Mouse (Mus musculus): ENCODE measurements at regions not wholly inside any gene's neighbourhood (a gene's known extent, or its start where the extent isn't known, plus 50 kb on each side); places are given as distances from the start of the nearest gene placed in this dataset.

DNA sequence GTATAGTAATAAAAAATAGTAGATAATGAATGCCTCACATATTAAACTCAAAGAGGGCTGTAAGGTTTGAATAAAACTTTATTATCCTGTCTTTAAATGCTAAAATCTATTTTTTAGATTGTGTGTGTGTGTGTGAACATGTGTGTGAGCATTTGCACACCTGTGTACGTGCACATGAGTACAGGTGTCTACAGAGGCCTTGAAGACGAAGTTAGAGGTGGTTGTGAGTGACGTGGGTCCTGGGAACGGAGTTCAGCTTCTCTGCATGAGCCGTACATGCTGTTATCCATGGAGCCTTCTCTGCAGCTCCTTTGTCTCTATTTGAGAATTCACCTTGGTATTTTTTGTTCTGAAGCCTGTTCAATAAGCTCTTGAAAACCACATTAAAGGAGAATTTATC, 129.8 kb upstream of the Hmgn3 start:
- DNase-seq (ENCODE audit: low read depth, low spot score), result no peak

GRCm38 (mm10) chr9:83273361-83273975, 127.0 kb upstream of the Hmgn3 start:
- DNase-seq (ENCODE audit: low read depth, low spot score), result no peak

DNA sequence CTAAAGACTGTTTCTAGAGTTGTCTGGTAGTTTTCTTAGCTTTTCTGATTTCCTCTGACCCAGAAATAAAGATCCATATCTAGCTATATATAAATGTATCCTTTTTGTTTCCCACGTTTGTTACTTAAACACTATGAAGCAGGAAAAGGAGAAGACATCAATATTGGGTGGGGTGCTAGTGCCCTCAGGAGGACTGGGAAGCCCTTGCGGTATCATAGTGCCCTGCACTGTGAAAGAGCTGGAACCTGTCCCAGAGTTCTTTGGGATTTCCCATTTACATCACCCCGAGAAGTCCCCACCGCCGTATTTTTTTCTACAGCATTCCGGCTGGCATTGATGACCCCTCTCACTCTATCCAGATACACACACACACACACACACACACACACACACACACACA, 119.3 kb upstream of the Hmgn3 start:
- peak; percentile 32 for DNase-seq (ENCODE audit: low read depth, low spot score)

DNA sequence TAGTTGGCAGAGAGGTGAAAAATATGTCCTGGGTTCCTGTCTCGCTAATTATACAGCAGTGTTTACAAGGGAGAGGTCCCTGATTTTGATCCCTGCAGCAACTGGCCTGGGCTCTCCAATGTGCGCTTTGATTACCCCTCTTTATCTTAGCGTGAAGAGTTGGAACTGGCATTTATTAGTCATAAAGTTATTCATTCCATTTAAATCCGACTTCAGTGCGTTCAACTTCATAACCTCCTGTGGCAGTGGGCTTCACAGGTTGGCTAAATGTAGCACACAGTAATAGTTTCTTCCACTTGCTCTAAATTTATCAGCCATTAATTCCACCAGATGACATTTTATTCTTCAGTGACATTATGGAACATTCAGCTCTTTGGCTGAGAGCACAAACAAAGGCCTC, 113.0 kb upstream of the Hmgn3 start:
- DNase-seq (ENCODE audit: low read depth, low spot score), result no peak

DNA sequence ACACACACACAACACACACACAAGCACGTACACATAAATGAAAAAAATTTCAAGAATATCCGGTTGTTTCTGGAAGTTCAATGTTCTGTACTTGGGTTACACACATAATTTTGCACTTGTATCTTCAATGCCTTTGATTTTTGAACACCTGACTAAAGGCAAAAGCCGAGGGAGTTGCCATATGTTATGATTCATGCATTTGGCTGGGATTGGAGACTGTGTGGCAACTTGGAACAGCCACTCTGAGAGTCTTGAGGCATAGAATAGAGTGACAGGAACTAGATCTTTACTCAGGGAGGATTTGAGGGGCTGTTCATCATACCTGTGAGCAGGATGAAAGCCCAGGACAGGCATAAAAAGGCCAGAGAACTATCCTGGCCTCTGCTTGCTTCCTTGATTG, 112.5 kb upstream of the Hmgn3 start:
- peak; percentile 9 for DNase-seq (ENCODE audit: low read depth, low spot score)

- DNase-seq (ENCODE audit: low read depth, low spot score), result no peak
These were observed 112.0 kb upstream of the Hmgn3 start for GRCm38 (mm10) chr9:83258476-83258875.

DNA sequence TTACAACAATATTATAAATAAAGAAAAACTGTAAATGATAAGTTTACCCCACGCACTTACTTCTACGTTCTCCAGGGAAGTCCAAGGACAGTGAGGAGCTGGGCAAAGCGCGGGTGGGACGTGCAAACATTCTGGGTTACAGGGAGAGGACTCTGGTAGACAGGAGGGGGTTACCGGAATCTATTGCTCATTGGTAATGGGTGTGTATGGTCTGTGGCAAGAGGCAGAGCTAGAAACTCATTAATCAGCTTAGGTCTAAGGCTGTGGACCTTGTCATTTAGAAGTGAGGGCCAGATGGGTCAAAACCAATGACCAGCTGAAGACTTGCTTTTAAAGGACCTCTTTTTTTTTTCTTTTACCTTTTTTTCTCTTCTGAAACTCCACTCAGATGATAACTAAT, 107.9 kb upstream of the Hmgn3 start:
- DNase-seq (ENCODE audit: low read depth, low spot score), result no peak

- no peak for DNase-seq (ENCODE audit: low read depth, low spot score)
These were observed 107.3 kb upstream of the Hmgn3 start for GRCm38 (mm10) chr9:83253789-83254188.

DNA sequence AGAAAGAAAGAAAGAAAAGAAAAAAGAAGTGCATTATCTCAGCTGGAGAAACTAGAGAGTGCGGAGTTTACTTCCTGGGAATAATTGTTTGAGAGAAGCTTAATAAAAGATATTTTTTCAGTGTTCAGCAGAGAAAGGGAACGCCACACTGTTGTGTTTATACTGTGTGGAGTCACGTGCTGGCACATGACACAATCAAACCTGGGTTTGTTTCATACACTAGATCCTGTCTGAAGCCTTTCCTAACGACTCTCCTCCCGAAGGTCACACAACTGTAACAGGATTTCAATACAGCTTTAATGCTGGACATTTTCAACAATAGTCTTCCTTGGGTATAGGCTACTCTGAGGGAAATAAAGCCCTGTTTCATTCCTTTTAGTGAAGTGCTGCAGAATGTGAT, 105.3 kb upstream of the Hmgn3 start:
- DNase-seq (ENCODE audit: low read depth, low spot score), result no peak

- no peak for DNase-seq (ENCODE audit: low read depth, low spot score)
These were observed 103.4 kb upstream of the Hmgn3 start for GRCm38 (mm10) chr9:83249871-83250270.

DNA sequence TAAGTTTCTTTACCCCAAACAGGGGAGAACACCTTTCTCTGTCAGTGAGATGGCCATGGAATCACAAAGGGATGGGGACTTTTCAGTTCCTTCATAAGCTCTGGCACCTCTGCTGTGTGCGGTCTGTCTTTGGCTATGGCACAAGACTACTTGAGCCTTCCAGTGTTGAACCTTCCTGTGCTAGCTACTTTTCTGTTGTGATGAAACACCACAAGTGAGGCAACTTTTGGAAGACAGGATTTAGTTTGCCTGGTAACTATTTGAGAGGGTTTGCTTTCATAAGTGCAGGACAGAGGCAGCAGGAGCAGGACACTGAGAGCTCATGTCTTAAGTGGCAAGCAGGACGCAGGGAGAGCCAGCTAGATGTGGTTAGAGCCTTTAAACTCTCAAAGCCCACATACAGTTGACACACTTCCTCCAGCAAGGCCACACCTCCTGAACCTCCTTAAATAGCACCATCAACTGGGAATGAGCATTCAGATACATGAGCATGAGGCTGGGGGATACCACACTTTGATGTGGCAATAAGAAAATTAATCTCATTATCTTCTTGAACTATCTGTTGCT, 101.8 kb upstream of the Hmgn3 start:
- DNase-seq (ENCODE audit: low read depth, low spot score), result no peak

DNA sequence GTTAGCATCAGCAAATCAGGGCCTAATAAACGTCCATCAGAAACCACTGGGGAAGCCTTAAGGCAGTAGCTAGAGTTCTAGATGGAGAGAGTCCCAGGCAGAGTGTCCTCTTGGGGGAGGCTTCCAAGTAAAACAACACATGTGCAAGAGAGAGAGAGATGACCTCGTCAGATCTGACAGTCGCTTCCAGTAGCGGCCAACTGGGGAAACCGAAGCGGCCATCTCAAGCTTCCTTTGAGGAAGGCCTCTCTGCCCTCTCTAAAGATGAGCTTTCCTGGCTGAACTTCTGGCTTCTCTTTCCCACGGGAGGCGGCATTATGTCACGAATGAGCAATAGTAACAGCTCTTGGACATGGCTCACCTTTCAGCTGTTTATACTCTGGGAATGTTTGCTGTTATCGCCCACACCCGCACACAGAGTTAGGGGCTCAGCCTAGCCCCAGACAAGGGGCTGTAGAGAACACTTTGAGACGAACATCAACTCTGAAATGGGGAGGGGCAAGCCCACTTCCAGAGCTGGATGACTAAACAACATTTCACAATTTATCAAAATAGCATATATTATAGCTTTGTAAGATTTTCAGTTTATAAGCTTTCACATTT, 100.7 kb upstream of the Hmgn3 start:
- DNase-seq (ENCODE audit: low read depth, low spot score), result peak; percentile 27

GRCm38 (mm10) chr9:83241119-83241518, 94.6 kb upstream of the Hmgn3 start:
- DNase-seq (ENCODE audit: low read depth, low spot score), result no peak

GRCm38 (mm10) chr9:83239097-83239496, 92.6 kb upstream of the Hmgn3 start:
- DNase-seq (ENCODE audit: low read depth, low spot score), result no peak

GRCm38 (mm10) chr9:83221866-83222265, 75.4 kb upstream of the Hmgn3 start:
- no peak for DNase-seq (ENCODE audit: low read depth, low spot score)

DNA sequence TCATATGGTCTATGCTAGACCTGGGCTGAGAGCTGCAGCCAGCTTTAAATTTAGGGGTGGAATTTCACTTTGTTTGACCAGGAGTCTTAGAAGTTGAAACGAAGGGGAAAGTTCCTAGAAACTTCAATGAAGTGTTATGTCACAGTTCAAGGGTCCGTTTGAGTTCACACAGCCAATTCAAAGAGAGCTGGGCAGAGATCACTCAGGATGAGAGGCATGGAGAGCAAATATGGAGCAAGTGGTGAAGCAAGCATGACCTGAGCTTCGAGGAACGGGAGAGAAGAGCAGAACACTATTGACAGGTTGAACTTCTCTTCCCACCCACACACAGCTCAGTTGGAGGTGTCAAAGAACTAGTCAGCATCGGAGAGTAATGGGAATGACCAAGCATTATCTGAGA, 56.1 kb upstream of the Hmgn3 start:
- no peak for DNase-seq (ENCODE audit: low read depth, low spot score)

DNA sequence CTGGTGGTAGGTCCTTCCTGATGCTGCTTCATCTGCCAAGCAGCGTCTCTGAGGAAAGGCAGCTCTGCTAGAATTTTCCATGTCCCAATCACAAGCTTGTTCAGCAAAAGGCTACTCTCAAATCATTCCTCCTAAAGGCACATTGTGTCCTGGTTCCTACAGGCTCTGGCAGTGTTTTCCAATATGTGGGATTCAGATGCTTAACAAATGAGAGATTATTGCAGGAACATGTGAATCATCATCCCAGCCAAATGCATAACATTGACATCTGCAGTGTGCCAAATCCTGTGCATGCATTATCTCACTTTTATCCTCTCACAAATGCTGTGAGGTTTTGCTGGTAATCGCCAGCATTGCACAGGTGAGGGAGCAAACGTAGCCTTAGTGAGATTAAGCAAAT, 53.3 kb upstream of the Hmgn3 start:
- no peak for DNase-seq (ENCODE audit: low read depth, low spot score)

DNA sequence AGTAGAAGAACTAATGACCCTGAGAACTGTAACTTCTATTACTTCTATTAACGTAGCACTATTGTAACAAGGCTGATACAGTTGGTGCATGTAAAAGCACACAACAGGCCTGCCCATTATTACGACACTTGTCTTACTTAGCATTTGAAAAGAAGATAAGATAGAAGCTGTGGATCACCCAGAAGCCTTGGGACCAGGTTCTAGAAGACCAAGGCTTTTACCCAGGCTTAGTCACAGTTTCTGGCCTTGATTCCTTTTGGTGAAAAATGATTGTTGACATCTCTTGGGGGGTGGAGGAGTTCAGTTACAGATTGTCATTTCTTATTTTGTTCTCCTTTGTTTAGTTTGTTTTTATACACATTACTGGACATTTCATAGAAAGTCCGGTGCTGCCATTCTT, 52.7 kb upstream of the Hmgn3 start:
- DNase-seq (ENCODE audit: low read depth, low spot score), result no peak

DNA sequence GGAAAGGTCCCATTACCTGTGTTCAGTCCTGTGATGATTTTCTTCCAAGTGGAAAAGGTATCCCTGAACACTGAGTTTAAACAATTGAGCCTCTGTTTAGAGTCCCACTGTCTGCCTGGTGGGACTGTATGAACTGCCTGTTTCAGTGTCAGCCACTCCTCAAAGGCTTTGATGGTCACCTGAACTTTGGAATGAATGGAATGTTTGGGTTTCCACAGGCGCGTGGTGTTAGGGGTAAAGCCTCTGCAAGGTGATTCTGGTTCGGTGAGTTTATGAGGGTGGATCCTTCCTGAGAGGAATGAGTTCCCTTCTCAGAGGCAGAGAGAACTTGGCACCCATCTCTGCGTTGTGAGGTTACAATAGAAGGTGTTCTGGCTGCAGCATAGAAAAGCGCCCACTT, 50.5 kb upstream of the Hmgn3 start:
- no peak for DNase-seq (ENCODE audit: low read depth, low spot score)
